Mouse (Mus musculus): ENCODE data around the gene Bmp8b.

- TF ChIP-seq CTCF (IDR thresholded peaks at IDR 0.05; ENCODE audit: low read depth, low read length) (no peak), POLR2A (IDR thresholded peaks at IDR 0.05; ENCODE audit: borderline replicate concordance, low read depth, low read length) (no peak)
Measured at GRCm38 (mm10) chr4:123061744-123062143, 43.2 kb upstream of the Bmp8b start.

All from bone marrow macrophage, adult 2 months (primary cell).